Mouse (Mus musculus) splenic B cell, adult 2 months (primary cell): ENCODE data around the gene Wwox.

Experiments used
- DNase-seq: peaks from one replicate; pipeline ENCODE4 v3.0.0-alpha.2; 2011; ENCODE audit warnings: low read depth, low spot score
- H3K27me3 ChIP-seq: 2 replicates; pipeline ENCODE4 v1.6.1; 2012; ENCODE audit warnings: mild to moderate bottlenecking, low read length, moderate library complexity, mixed read lengths; ENCODE audit not compliant: control insufficient read depth, poor library complexity, insufficient read depth, severe bottlenecking
- H3K36me3 ChIP-seq: 2 replicates; pipeline ENCODE4 v1.6.1; 2012; ENCODE audit warnings: mild to moderate bottlenecking, low read length, moderate library complexity, mixed read lengths; ENCODE audit not compliant: control insufficient read depth, poor library complexity, insufficient read depth, severe bottlenecking

The Wwox gene

GRCm38 (mm10) chr8:115089744-115090143 is 650.3 kb downstream of the Wwox start:
- no peaks in the 10 kb centered on the region for H3K27me3 ChIP-seq
- no peaks in the 10 kb centered on the region for H3K36me3 ChIP-seq
- DNase-seq, result no peak

DNA sequence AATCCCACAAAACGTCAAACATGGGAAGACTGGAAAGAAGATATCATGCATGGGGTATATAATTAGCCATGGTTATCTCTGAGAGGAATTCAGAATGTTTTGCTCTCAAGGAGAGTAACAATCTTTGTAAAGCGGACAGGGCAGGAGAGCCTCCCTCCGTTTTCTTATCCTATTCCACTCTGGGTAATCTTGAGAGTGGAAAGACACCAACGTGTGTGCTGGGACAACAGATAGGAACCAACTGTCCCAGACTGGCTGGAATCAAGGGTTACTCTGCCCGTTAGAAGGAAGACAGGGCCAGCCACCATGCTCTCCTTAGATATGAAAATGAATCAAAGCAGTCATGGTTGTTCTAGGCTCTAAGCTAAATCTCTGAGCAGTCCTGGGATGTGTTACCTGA is 650.7 kb downstream of the Wwox start:
- no peak for DNase-seq
- no peaks in the 10 kb centered on the region for H3K27me3 ChIP-seq
- no peaks in the 10 kb centered on the region for H3K36me3 ChIP-seq

DNA sequence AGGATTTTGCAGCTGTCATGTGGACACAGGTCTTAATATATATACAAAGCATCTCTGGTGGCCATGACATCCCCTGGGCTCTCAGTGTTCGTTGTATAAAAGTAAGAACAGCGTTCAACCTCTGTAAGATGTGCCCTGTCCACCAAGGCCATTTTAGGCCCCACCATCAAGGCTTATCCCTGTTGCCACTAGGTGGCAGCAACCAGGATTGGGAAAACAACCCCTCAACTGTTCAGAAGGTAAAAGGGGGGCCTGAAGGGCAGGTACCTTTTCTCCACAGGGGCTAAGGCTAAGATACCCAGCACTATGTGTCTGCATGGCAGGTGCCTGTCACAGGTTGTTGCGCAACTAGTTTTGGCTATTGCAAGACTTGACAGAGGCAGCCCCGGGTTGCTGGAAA is 656.1 kb downstream of the Wwox start:
- Histone ChIP-seq H3K27me3 (no peaks in the 10 kb centered on the region), H3K36me3 (no peaks in the 10 kb centered on the region)
- DNase-seq, result peak; percentile 64

- no peak for DNase-seq
- H3K36me3 ChIP-seq, result no peaks in the 10 kb centered on the region
- no peaks in the 10 kb centered on the region; the same call in 1 of the 2 replicates for H3K27me3 ChIP-seq
Measured at GRCm38 (mm10) chr8:115097988-115098562, 658.6 kb downstream of the Wwox start.

- DNase-seq, result no peak
Measured at GRCm38 (mm10) chr8:115109309-115109708, 669.9 kb downstream of the Wwox start.

DNA sequence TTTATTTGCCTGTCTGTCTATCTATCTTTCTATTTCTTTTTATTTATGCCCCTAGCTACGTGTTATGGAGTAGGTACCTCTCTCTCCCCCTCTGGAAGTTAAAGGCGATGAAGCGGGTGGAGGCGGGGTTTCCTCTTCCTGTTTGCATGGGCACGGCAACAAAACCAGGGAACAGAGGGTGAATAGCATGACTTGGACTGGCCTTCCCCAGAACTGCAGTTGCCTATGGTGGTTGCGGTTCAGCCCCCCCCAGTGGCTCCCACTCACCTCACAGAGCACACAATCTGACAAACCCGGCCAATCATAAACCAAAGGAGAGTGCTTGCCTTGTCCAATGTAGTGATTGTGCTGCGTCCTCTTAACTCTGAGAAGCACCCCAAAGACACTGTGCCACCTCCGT is 671.0 kb downstream of the Wwox start:
- DNase-seq, result peak; percentile 13
- H3K36me3 ChIP-seq, result no peaks in the 10 kb centered on the region

More at GRCm38 (mm10) chr8:115109309-115109708, 669.9 kb downstream of the Wwox start:
- no peaks in the 10 kb centered on the region for H3K36me3 ChIP-seq
- H3K27me3 ChIP-seq, result no peaks in the 10 kb centered on the region

GRCm38 (mm10) chr8:115112062-115112461 is 672.6 kb downstream of the Wwox start:
- no peak for DNase-seq
- no peaks in the 10 kb centered on the region for H3K27me3 ChIP-seq
- no peaks in the 10 kb centered on the region for H3K36me3 ChIP-seq

More for the DNA sequence above, 671.0 kb downstream of the Wwox start:
- no peaks in the 10 kb centered on the region for H3K27me3 ChIP-seq

DNA sequence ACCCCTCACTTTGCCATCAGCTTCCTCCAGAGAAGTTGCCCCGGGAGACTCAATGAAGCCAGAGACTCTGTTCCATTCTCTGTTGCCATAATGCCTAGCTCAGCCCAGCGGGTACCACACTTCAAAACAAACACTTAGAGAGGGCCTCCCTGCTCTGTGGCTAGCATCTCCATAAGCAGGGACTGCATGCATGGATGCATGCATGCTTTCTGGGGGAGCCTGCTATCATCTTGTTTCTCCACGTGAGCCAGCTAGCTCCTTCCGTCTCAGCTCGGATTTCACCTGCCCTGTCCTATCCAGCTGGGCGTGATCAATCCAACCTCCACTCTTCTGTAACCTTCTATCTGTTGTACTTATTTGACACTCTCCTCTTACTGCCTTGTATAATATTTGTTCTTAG is 675.0 kb downstream of the Wwox start:
- DNase-seq, result no peak
- no peaks in the 10 kb centered on the region for H3K27me3 ChIP-seq
- no peaks in the 10 kb centered on the region for H3K36me3 ChIP-seq

DNA sequence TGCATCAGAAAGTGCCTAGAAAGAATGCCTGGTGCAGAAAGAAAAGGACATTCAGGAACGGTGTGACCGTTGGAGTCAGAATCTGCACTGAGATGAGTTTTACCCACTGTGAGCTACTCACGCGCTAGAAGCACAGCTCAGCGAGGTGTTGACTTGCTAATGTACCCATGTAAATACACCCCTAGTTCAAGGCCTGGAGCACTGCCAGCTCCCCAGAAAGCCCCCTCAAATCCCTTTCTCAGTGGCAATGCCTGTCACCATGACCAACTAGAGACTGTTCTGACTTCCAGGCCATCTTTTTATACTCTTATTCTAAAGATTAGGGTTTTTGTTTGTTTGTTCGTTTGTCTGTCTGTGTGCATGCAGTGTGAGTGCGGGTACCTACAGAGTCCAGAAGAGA is 686.6 kb downstream of the Wwox start:
- no peaks in the 10 kb centered on the region for H3K27me3 ChIP-seq
- no peaks in the 10 kb centered on the region for H3K36me3 ChIP-seq
- no peak for DNase-seq

- H3K27me3 ChIP-seq, result no peaks in the 10 kb centered on the region
- DNase-seq, result no peak
- H3K36me3 ChIP-seq, result no peaks in the 10 kb centered on the region
Measured at GRCm38 (mm10) chr8:115126674-115127073, 687.2 kb downstream of the Wwox start.

DNA sequence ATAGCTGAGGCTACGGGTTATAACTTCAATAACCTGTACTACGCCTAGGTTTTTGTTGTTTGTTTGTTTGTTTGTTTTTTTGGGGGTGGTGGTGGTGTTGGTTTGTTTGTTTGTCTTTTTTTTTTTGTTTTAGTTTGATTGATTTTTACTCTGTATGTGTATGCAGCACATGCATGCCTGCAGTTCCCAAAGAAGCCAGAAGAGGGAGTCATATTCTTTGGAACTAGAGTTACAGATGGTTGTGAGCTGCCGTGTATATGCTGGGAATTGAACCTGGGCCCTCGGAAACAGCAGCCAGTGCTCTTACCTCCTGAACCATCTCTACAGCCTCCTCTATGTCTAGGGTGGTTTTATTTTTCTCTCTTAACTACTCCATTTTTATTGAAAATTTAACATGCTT is 689.9 kb downstream of the Wwox start:
- H3K36me3 ChIP-seq, result no peaks in the 10 kb centered on the region
- no peaks in the 10 kb centered on the region for H3K27me3 ChIP-seq
- peak; percentile 26 for DNase-seq

GRCm38 (mm10) chr8:115133119-115133518 is 693.7 kb downstream of the Wwox start:
- DNase-seq, result no peak
- no peaks in the 10 kb centered on the region for H3K36me3 ChIP-seq
- no peaks in the 10 kb centered on the region for H3K27me3 ChIP-seq

- no peaks in the 10 kb centered on the region for H3K27me3 ChIP-seq
- no peaks in the 10 kb centered on the region for H3K36me3 ChIP-seq
- DNase-seq, result no peak
Measured at GRCm38 (mm10) chr8:115133711-115134218, 694.3 kb downstream of the Wwox start.

DNA sequence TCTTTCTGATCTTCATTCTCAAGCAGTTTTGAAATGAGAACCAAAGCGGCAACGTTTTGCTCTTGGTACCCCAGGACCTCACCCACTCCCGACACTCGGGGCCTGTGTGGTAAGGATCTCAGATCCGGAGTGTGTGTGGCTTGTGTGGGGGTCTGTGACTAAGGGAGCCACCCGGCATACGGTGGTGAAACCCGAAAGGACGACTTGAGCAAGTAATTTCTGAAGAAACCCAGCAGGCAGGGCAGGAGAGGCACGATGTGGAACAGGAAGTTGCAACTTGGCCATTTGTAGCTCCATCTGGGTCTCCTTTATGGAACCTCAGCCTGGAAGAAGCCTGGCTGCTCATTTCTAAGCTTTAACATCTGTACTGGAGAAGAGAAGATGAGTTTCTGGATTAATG is 697.4 kb downstream of the Wwox start:
- Histone ChIP-seq H3K27me3 (no peaks in the 10 kb centered on the region), H3K36me3 (no peaks in the 10 kb centered on the region)
- no peak for DNase-seq

GRCm38 (mm10) chr8:115141614-115142013 is 702.2 kb downstream of the Wwox start:
- Histone ChIP-seq H3K27me3 (no peaks in the 10 kb centered on the region), H3K36me3 (no peaks in the 10 kb centered on the region)
- no peak for DNase-seq
